Mouse (Mus musculus): Measurements from ENCODE around the gene Smcr8.

DNA sequence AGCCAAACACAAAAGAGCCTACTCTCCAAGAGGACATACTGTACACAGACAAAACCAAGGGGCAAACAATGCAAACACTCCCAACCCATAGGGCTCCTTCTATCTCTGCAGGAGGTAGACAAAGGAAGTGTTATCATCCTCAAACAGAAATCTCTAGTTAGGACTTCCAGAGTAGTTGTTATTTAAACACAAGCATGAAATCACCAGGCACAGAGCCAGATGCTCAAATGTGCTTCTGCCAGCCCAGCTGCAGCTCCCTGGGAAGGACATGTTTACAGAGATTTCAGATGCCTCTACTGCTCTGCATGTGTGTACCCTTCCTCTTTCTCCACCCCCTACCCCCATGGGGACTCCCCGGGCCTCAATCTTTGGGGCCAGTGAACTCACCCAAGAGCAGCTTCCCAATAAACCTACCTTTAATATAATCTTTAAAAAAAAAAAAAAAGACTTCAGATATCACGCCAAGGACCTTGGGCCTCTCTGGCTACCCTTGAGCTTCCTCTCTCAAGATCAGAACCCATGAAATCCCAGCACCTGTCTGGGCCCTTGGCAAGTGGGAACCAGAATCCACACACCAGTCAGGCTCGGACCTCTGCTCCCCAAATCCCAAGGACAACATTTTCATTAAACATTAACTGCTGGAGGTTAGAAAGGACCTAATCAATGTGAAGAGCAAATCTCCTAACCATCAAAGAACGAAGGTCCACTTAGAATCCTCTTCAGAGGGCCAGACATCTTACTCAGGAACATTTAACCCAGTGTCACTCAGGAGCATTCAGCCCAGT lies 31.2 kb downstream of the Smcr8 start:
- TF ChIP-seq CTCF (IDR thresholded peaks at IDR 0.05; ENCODE audit: borderline replicate concordance, insufficient read depth, low read depth, low read length) = no peak
- TF ChIP-seq POLR2A (IDR thresholded peaks at IDR 0.05; ENCODE audit: borderline replicate concordance, insufficient read depth, low read length) = no peak

All from cerebellum, adult 2 months (tissue).